11 mouse cellular contexts compared by ENCODE assay signal in genomic region chr1:83187154-83187553, GRCm38 (mm10). TPM values are rescaled to one million over a fixed set of nuclear protein-coding genes. Genes with fewer than 3 reads are reported as not detected.
DNase-seq lines count a peak whose midpoint lies in the region; ATAC-seq lines count a peak whose summit lies in the region.
"Had no signal": no experiment of that assay in that cellular context is flagged by ENCODE, and none has a peak within 500 bp of the region (broad histone marks: within the 10 kb centered on the region; RNA-seq: fewer than 3 reads in every experiment).

No protein-coding gene starts in this region.

- no peak for ATAC-seq in heart, embryonic 12.5 days (ENCODE audit: insufficient number of reproducible peaks, low FRiP score)
- ATAC-seq in forebrain, embryonic 14.5 days = peak; percentile 58

- no peaks in the 10 kb centered on the region for H3K4me1 ChIP-seq in heart, embryonic 12.5 days (replicated peaks)
- H3K4me1 ChIP-seq in forebrain, embryonic 14.5 days (ENCODE audit: control insufficient read depth, insufficient read depth, low read length) = no peaks in the 10 kb centered on the region
- H3K4me1 ChIP-seq: embryonic facial prominence, embryonic 12.5 days; limb, embryonic 15.5 days; stomach, embryonic 15.5 days had no signal

- H3K27me3 ChIP-seq in heart, embryonic 12.5 days (replicated peaks) = no peaks in the 10 kb centered on the region
- no peaks in the 10 kb centered on the region for H3K27me3 ChIP-seq in forebrain, embryonic 14.5 days (replicated peaks; ENCODE audit: control insufficient read depth, insufficient read depth, low read length)
- H3K27me3 ChIP-seq: embryonic facial prominence, embryonic 12.5 days; limb, embryonic 15.5 days; stomach, embryonic 15.5 days had no signal

- H3K9ac ChIP-seq in heart, embryonic 12.5 days = no peak overlapping the region
- no peak overlapping the region for H3K9ac ChIP-seq in forebrain, embryonic 14.5 days (ENCODE audit: low read length)
- H3K9ac ChIP-seq: embryonic facial prominence, embryonic 12.5 days; limb, embryonic 15.5 days; stomach, embryonic 15.5 days had no signal

- 61% methylated on average over 2 of the region's 2 CpGs for WGBS in heart, embryonic 12.5 days
- 56% methylated on average over 2 of the region's 2 CpGs for WGBS in forebrain, embryonic 14.5 days

- H3K4me2 ChIP-seq in heart, embryonic 12.5 days = no peak overlapping the region
- no peak overlapping the region for H3K4me2 ChIP-seq in forebrain, embryonic 14.5 days (ENCODE audit: low read length)
- H3K4me2 ChIP-seq: embryonic facial prominence, embryonic 12.5 days; limb, embryonic 15.5 days; stomach, embryonic 15.5 days had no signal

- H3K36me3 ChIP-seq in heart, embryonic 12.5 days = no peaks in the 10 kb centered on the region
- H3K36me3 ChIP-seq in forebrain, embryonic 14.5 days (ENCODE audit: control insufficient read depth, insufficient read depth, low read length) = no peaks in the 10 kb centered on the region
- H3K36me3 ChIP-seq: embryonic facial prominence, embryonic 12.5 days; limb, embryonic 15.5 days; stomach, embryonic 15.5 days had no signal

- H3K4me3 ChIP-seq in heart, embryonic 12.5 days = no peak overlapping the region
- no peak overlapping the region for H3K4me3 ChIP-seq in forebrain, embryonic 14.5 days (ENCODE audit: low read depth, low read length)
- H3K4me3 ChIP-seq: embryonic facial prominence, embryonic 12.5 days; limb, embryonic 15.5 days; stomach, embryonic 15.5 days had no signal

- DNase-seq in heart, postnatal 10 days = peak; percentile 44 to 72
- DNase-seq in B cell, adult 2 months = peak; percentile 1
- DNase-seq in ZHBTc4 (ENCODE audit: low read depth, low spot score) = peak; percentile 53
- DNase-seq in forebrain, embryonic 14.5 days (ENCODE audit: low spot score) = peak; percentile 55
- peak; percentile 16 to 65 for DNase-seq in layer of hippocampus, adult 18-20 months (ENCODE audit: low spot score in 2 of 2)
- peak; percentile 44 for DNase-seq in mesoderm, embryonic 11.5 days (ENCODE audit: low read depth, low spot score)
- no peak for DNase-seq in spleen, postnatal 4 days (ENCODE audit: low spot score in 2 of 2)

- no peaks in the 10 kb centered on the region for H3K9me3 ChIP-seq in heart, embryonic 12.5 days (replicated peaks)
- H3K9me3 ChIP-seq in forebrain, embryonic 14.5 days (replicated peaks; ENCODE audit: control insufficient read depth, low read length) = no peaks in the 10 kb centered on the region
- H3K9me3 ChIP-seq: embryonic facial prominence, embryonic 12.5 days; limb, embryonic 15.5 days; stomach, embryonic 15.5 days had no signal

- intact Hi-C loops in heart, postnatal 10 days (cut with DNase I) = loop anchor here (1.0 to 5.0 kb wide), 2 partner anchors 122 to 400 kb away; no protein-coding TSS in a partner anchor

- no peak overlapping the region for H3K27ac ChIP-seq in heart, embryonic 12.5 days (ENCODE audit: poor library complexity, severe bottlenecking)
- H3K27ac ChIP-seq in forebrain, embryonic 14.5 days (ENCODE audit: low read depth, low read length) = no peak overlapping the region
- H3K27ac ChIP-seq: embryonic facial prominence, embryonic 12.5 days; limb, embryonic 15.5 days; stomach, embryonic 15.5 days had no signal

RNA-seq across cellular contexts. Expression of gene Daw1, which starts 27.6 kb away (rescaled TPM):
- total RNA-seq in heart, postnatal 10 days (2021) = under 1 TPM in 1 of 2 experiments, not detected in 1; 0.20 TPM
- not detected in 2 replicates for polyA plus RNA-seq in heart, embryonic 12.5 days (2016; fragmentation: Nextera tagmentation; extraction: Ambion mirVana)
- 0.51 and 0.80 TPM in 2 replicates for polyA plus RNA-seq in forebrain, embryonic 14.5 days (2014; fragmentation: Nextera tagmentation; extraction: Ambion mirVana)
- total RNA-seq in layer of hippocampus, adult 18-20 months (2021) = under 1 TPM; 0.45 to 0.56 TPM
- polyA plus RNA-seq: limb, embryonic 15.5 days had no signal

Comparison
In these comparisons a context has a peak if more than half of its experiments do, and no peak if none do; other contexts are left out.
1. DNase-seq: peak in heart, postnatal 10 days (2 of 2), B cell, adult 2 months (2 of 2), ZHBTc4 (single experiment), forebrain, embryonic 14.5 days (single experiment), layer of hippocampus, adult 18-20 months (2 of 2) and mesoderm, embryonic 11.5 days (single experiment); none in spleen, postnatal 4 days (0 of 2).